Mouse (Mus musculus): ENCODE measurements around the gene Cldn20. TPM values are rescaled to one million over a fixed set of nuclear protein-coding genes. Genes with fewer than 3 reads are reported as not detected.

Cldn20 gene
- polyA plus RNA-seq, 1 experiment from 2014 or later = not detected

- Histone ChIP-seq H3K27ac (replicated peaks; ENCODE audit: low read depth, low read length) (no peak overlapping the region), H3K36me3 (ENCODE audit: control insufficient read depth, insufficient read depth, low read length) (no peaks in the 10 kb centered on the region), H3K4me3 (replicated peaks; ENCODE audit: low read depth, low read length) (no peak overlapping the region), H3K27me3 (ENCODE audit: control insufficient read depth, insufficient read depth, low read length) (no peaks in the 10 kb centered on the region), H3K9ac (replicated peaks; ENCODE audit: low read length) (no peak overlapping the region), H3K9me3 (ENCODE audit: control insufficient read depth, low read length) (no peaks in the 10 kb centered on the region), H3K4me1 (ENCODE audit: control insufficient read depth, insufficient read depth, low read length) (no peaks in the 10 kb centered on the region), H3K4me2 (ENCODE audit: low read length) (no peak overlapping the region)
- 90% methylated on average over 5 of the region's 5 CpGs for WGBS
- DNase-seq = no peak
- ATAC-seq (ENCODE audit: low FRiP score, low TSS enrichment) = no peak
Measured at GRCm38 (mm10) chr17:3514316-3514715, 18.0 kb upstream of the Cldn20 start.

DNA sequence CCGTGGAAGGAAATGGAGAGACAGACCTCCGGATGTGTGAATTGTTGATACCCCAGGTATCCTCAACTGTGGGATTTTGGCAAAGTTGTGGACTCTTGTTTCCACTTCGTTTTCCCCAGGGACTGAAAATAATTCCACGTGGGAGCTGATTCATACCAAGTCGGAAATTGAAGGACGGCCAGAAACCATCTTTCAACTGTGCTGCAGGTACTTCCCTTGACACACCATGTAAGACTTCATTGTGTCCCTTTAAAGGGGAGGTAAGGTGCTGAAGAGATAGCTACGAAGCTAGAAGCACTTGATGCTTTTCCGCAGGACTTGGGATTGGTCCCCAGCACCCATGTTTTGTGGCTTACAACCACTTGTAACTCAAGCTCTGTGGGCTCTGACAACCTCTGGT lies 16.5 kb upstream of the Cldn20 start:
- ATAC-seq (ENCODE audit: low FRiP score, low TSS enrichment) (no peak), DNase-seq (no peak)
- Histone ChIP-seq H3K9me3 (ENCODE audit: control insufficient read depth, low read length) (no peaks in the 10 kb centered on the region), H3K27ac (replicated peaks; ENCODE audit: low read depth, low read length) (no peak overlapping the region), H3K9ac (replicated peaks; ENCODE audit: low read length) (no peak overlapping the region), H3K4me2 (ENCODE audit: low read length) (no peak overlapping the region), H3K4me3 (replicated peaks; ENCODE audit: low read depth, low read length) (no peak overlapping the region), H3K36me3 (ENCODE audit: control insufficient read depth, insufficient read depth, low read length) (no peaks in the 10 kb centered on the region), H3K4me1 (ENCODE audit: control insufficient read depth, insufficient read depth, low read length) (no peaks in the 10 kb centered on the region), H3K27me3 (ENCODE audit: control insufficient read depth, insufficient read depth, low read length) (no peaks in the 10 kb centered on the region)
- whole genome bisulfite sequencing = 96% methylated on average over 8 of the region's 8 CpGs

GRCm38 (mm10) chr17:3516406-3516805 lies 15.9 kb upstream of the Cldn20 start:
- no peak for DNase-seq
- ATAC-seq (ENCODE audit: low FRiP score, low TSS enrichment) = no peak
- Histone ChIP-seq H3K9me3 (ENCODE audit: control insufficient read depth, low read length) (no peaks in the 10 kb centered on the region), H3K27me3 (ENCODE audit: control insufficient read depth, insufficient read depth, low read length) (no peaks in the 10 kb centered on the region), H3K4me2 (ENCODE audit: low read length) (no peak overlapping the region), H3K4me3 (replicated peaks; ENCODE audit: low read depth, low read length) (no peak overlapping the region), H3K4me1 (ENCODE audit: control insufficient read depth, insufficient read depth, low read length) (no peaks in the 10 kb centered on the region), H3K27ac (replicated peaks; ENCODE audit: low read depth, low read length) (no peak overlapping the region), H3K36me3 (ENCODE audit: control insufficient read depth, insufficient read depth, low read length) (no peaks in the 10 kb centered on the region), H3K9ac (replicated peaks; ENCODE audit: low read length) (no peak overlapping the region)
- 23% methylated on average over 9 of the region's 9 CpGs for WGBS

DNA sequence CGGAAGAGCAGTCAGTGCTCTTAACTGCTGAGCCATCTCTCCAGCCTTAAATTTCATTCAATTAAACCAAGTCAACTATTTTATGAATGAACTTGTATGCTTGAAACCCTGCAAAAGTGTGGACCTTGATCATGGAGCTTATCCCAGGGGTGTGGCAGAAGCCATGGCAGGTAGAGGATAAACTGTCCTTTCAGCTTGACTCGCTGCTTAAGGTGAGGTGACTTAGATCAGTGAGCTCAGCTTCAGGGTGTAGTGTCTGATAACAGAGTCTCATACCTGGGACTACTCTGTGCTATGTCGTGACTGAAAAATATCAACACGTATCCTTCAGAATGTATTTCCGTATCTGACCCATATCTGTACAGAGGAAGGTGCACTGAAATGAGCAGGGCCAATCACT lies 12.0 kb upstream of the Cldn20 start:
- Histone ChIP-seq H3K9ac (replicated peaks; ENCODE audit: low read length) (no peak overlapping the region), H3K36me3 (ENCODE audit: control insufficient read depth, insufficient read depth, low read length) (no peaks in the 10 kb centered on the region), H3K4me1 (ENCODE audit: control insufficient read depth, insufficient read depth, low read length) (no peaks in the 10 kb centered on the region), H3K4me3 (replicated peaks; ENCODE audit: low read depth, low read length) (no peak overlapping the region), H3K9me3 (ENCODE audit: control insufficient read depth, low read length) (no peaks in the 10 kb centered on the region), H3K27me3 (ENCODE audit: control insufficient read depth, insufficient read depth, low read length) (no peaks in the 10 kb centered on the region), H3K27ac (replicated peaks; ENCODE audit: low read depth, low read length) (no peak overlapping the region), H3K4me2 (ENCODE audit: low read length) (no peak overlapping the region)
- 95% methylated on average over 5 of the region's 5 CpGs for WGBS
- ATAC-seq (ENCODE audit: low FRiP score, low TSS enrichment) = no peak
- no peak for DNase-seq

DNA sequence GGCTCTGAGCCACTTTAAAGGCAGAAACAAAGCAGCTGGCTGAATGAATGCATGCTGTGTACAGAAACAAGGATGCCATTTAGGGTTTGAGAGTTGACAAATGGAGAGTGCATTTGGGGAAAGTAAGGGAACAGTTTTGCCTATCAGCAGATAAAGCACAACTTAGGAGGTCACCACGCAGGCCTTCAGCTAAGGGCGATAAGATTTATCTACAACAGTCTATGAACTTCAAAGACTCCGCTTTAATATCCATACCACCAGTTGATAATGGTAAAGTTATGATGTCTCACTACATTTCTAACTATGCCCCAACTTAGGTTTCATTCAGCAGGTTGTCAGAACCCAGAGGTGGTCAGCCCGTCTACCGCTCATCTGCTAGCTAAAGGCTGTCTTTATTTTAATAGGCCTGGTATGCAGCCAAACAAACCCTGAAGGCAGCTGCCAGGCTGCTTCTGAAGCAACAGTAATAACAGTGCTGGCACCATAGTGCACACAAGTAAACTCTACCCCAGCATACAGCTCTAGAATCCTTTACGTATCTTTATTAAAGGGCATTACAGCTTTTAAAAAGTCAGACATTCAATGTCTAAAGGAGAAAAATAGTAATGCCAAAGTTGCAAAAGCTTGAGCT lies 4.4 kb upstream of the Cldn20 start:
- no peak overlapping the region for H3K4me3 ChIP-seq (replicated peaks; ENCODE audit: low read depth, low read length)
- 89% methylated on average over 6 of the region's 6 CpGs for WGBS
- no peaks in the 10 kb centered on the region for H3K9me3 ChIP-seq (ENCODE audit: control insufficient read depth, low read length)
- no peaks in the 10 kb centered on the region for H3K36me3 ChIP-seq (ENCODE audit: control insufficient read depth, insufficient read depth, low read length)
- no peaks in the 10 kb centered on the region for H3K27me3 ChIP-seq (ENCODE audit: control insufficient read depth, insufficient read depth, low read length)
- DNase-seq (no peak), ATAC-seq (ENCODE audit: low FRiP score, low TSS enrichment) (no peak)
- H3K27ac ChIP-seq (replicated peaks; ENCODE audit: low read depth, low read length) = no peak overlapping the region
- no peak overlapping the region for H3K9ac ChIP-seq (replicated peaks; ENCODE audit: low read length)
- no peak overlapping the region for H3K4me2 ChIP-seq (ENCODE audit: low read length)
- H3K4me1 ChIP-seq (ENCODE audit: control insufficient read depth, insufficient read depth, low read length) = no peaks in the 10 kb centered on the region

DNA sequence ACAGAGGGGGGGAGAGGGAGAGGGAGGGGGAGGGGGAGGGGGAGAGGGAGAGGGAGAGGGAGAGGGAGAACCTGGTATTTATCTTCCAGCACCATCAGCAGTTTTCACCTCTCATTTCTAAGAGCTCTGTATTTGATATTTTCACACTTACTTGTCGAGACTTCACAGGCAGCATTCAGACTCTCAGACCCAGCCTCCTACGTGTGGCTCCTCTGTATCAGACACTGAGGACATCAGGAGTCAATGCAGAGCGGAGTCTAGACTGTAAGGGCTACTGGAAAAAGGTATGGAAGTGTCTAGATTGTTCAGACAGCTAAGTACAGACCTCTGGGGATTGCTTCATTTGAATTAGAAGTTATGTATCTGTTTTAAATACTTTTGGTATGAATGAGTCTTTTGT lies 2.8 kb upstream of the Cldn20 start:
- Histone ChIP-seq H3K9ac (replicated peaks; ENCODE audit: low read length) (no peak overlapping the region), H3K27me3 (ENCODE audit: control insufficient read depth, insufficient read depth, low read length) (no peaks in the 10 kb centered on the region), H3K27ac (replicated peaks; ENCODE audit: low read depth, low read length) (no peak overlapping the region), H3K4me3 (replicated peaks; ENCODE audit: low read depth, low read length) (no peak overlapping the region), H3K9me3 (ENCODE audit: control insufficient read depth, low read length) (no peaks in the 10 kb centered on the region), H3K4me2 (ENCODE audit: low read length) (no peak overlapping the region), H3K4me1 (ENCODE audit: control insufficient read depth, insufficient read depth, low read length) (no peaks in the 10 kb centered on the region), H3K36me3 (ENCODE audit: control insufficient read depth, insufficient read depth, low read length) (no peaks in the 10 kb centered on the region)
- WGBS = 74% methylated on average over 3 of the region's 3 CpGs
- DNase-seq (no peak), ATAC-seq (ENCODE audit: low FRiP score, low TSS enrichment) (no peak)

GRCm38 (mm10) chr17:3530549-3530948 lies 1.8 kb upstream of the Cldn20 start:
- 61% methylated on average over 7 of the region's 7 CpGs for WGBS
- 0 out of 2 replicates have a peak, but pooled peaks cover 3% of the 10 kb centered on the region for H3K36me3 ChIP-seq (ENCODE audit: control insufficient read depth, insufficient read depth, low read length)

DNA sequence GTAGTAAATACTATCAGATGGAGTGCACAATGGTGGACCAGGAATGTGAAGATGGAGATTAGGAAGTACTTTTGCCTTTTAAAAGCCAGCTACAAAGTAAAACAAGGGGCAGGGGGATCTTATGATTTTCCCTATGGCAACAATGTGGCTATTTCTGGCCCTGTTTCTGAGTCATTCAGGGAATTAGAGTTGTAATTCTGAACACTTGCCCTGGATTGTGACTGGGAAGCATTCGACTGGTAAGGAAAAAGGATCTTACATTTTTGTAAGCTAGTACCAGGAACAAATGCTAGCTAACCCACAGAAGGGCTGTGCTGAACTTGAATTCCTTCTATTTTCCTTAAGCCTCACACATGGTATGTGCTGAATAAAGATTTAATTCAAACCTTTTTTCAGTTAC lies 713 bp upstream of the Cldn20 start:
- 81% methylated on average over 1 of the region's 1 CpGs for WGBS
- Histone ChIP-seq H3K9ac (replicated peaks; ENCODE audit: low read length) (no peak overlapping the region), H3K27ac (replicated peaks; ENCODE audit: low read depth, low read length) (no peak overlapping the region), H3K36me3 (ENCODE audit: control insufficient read depth, insufficient read depth, low read length) (0 out of 2 replicates have a peak, but pooled peaks cover 3% of the 10 kb centered on the region), H3K4me2 (ENCODE audit: low read length) (no peak overlapping the region), H3K4me3 (replicated peaks; ENCODE audit: low read depth, low read length) (no peak overlapping the region), H3K27me3 (ENCODE audit: control insufficient read depth, insufficient read depth, low read length) (no peaks in the 10 kb centered on the region), H3K4me1 (ENCODE audit: control insufficient read depth, insufficient read depth, low read length) (no peaks in the 10 kb centered on the region), H3K9me3 (ENCODE audit: control insufficient read depth, low read length) (no peaks in the 10 kb centered on the region)
- DNase-seq (no peak), ATAC-seq (ENCODE audit: low FRiP score, low TSS enrichment) (no peak)

More at GRCm38 (mm10) chr17:3530549-3530948, 1.8 kb upstream of the Cldn20 start:
- Histone ChIP-seq H3K27me3 (ENCODE audit: control insufficient read depth, insufficient read depth, low read length) (no peaks in the 10 kb centered on the region), H3K27ac (replicated peaks; ENCODE audit: low read depth, low read length) (no peak overlapping the region), H3K9me3 (ENCODE audit: control insufficient read depth, low read length) (no peaks in the 10 kb centered on the region), H3K4me1 (ENCODE audit: control insufficient read depth, insufficient read depth, low read length) (no peaks in the 10 kb centered on the region), H3K4me2 (ENCODE audit: low read length) (no peak overlapping the region), H3K9ac (replicated peaks; ENCODE audit: low read length) (no peak overlapping the region), H3K4me3 (replicated peaks; ENCODE audit: low read depth, low read length) (no peak overlapping the region)
- ATAC-seq (ENCODE audit: low FRiP score, low TSS enrichment) (no peak), DNase-seq (no peak)

- Histone ChIP-seq H3K4me2 (ENCODE audit: low read length) (no peak overlapping the region), H3K27ac (replicated peaks; ENCODE audit: low read depth, low read length) (no peak overlapping the region), H3K4me1 (ENCODE audit: control insufficient read depth, insufficient read depth, low read length) (no peaks in the 10 kb centered on the region), H3K27me3 (ENCODE audit: control insufficient read depth, insufficient read depth, low read length) (no peaks in the 10 kb centered on the region), H3K4me3 (replicated peaks; ENCODE audit: low read depth, low read length) (no peak overlapping the region), H3K36me3 (ENCODE audit: control insufficient read depth, insufficient read depth, low read length) (0 out of 2 replicates have a peak, but pooled peaks cover 3% of the 10 kb centered on the region), H3K9me3 (ENCODE audit: control insufficient read depth, low read length) (no peaks in the 10 kb centered on the region), H3K9ac (replicated peaks; ENCODE audit: low read length) (no peak overlapping the region)
- 34% methylated on average over 1 of the region's 1 CpGs for WGBS
- peak; percentile 82 for DNase-seq
- ATAC-seq (ENCODE audit: low FRiP score, low TSS enrichment) = no peak
Measured at GRCm38 (mm10) chr17:3533425-3533824, 1.1 kb downstream of the Cldn20 start.
